Mouse (Mus musculus): ENCODE results near the gene Tas2r121. TPM values are rescaled to one million over a fixed set of nuclear protein-coding genes. Genes with fewer than 3 reads are reported as not detected.

Tas2r121 gene
- polyA plus RNA-seq (2017; shearing (Covaris generic)) = not detected

DNA sequence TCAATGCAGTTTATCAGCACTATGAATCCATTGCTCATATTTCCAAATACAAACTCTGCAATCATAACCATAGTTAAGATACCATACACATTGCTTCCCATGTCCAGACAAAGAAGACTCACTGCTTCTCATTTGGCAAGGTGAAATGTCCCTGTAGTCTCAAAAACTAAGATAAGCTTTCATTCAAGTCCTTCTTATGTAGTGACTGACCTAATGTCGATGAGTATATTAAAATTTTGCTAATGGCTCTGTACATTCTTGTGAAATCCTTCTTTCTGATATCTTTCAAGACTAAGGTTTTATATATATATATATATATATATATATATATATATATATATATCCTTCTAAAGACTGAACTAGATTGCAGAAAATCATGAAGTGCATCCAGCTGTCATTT lies at the start of gene Tas2r121:
TSS of gene Tas2r121 (minus strand) at position 101 of the 400 bp plus-strand sequence.

GRCm38 (mm10) chr6:132737935-132738334 lies 37.1 kb upstream of the Tas2r121 start, which contains the start of gene Tas2r115:
Tas2r115 (minus strand) TSS chr6:132738035.

DNA sequence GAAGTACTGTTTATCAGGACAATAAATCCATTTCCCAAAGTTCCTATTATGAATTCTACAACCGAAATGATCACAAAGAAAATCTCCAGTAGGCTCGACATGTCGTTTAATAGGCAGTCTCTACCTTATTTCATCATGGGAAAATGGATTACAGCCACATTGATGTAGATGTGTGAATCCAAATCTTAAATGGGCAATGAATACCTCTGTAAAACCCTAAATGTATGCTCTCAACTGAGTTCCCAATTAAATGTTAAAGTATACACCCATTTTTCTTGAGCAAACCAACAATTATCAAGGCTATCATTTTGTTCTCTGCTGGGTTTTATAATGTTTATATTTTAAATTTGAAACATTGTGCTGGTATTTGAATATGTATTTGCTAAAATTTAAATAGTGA lies 11.0 kb upstream of the Tas2r121 start, which contains the start of gene Tas2r122:
TSS of gene Tas2r122 (minus strand) at position 101 of the 400 bp plus-strand sequence.

DNA sequence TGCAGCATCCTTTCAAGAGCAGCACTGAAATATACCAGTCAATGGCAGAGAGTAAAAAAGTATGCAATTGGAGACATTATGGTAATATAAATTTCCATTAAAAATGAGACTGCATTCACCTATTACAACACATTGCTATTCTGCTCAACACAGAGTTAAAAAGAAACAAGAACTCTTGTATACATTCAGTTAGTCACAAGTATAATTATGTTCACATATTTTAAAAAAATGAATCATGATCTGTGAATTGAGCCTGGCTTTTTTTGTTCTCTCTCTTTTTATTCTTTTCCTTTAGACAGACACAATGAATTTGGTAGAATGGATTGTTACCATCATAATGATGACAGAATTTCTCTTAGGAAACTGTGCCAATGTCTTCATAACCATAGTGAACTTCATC lies 44.2 kb downstream of the Tas2r121 start, which contains the start of gene Tas2r120:
TSS of gene Tas2r120 (plus strand) at position 301 of the 400 bp plus-strand sequence.

GRCm38 (mm10) chr6:132651426-132651825 lies 49.4 kb downstream of the Tas2r121 start, which contains the start of gene A630073D07Rik:
A630073D07Rik (minus strand) TSS chr6:132651526.

Other genes with a start within 250 kb of the Tas2r121 start
- not detected for gene Prh1, start 131.2 kb downstream of the Tas2r121 start, polyA plus RNA-seq (2017; shearing (Covaris generic))
- not detected for gene Prp2, start 105.1 kb downstream of the Tas2r121 start, polyA plus RNA-seq (2017; shearing (Covaris generic))
- not detected for gene A630073D07Rik, start 49.5 kb downstream of the Tas2r121 start, polyA plus RNA-seq (2017; shearing (Covaris generic))
- not detected for gene Tas2r120, start 44.1 kb downstream of the Tas2r121 start, polyA plus RNA-seq (2017; shearing (Covaris generic))
- gene Tas2r122, start 10.9 kb upstream of the Tas2r121 start, polyA plus RNA-seq (2017; shearing (Covaris generic)) = not detected
- gene Tas2r115, start 37.0 kb upstream of the Tas2r121 start, polyA plus RNA-seq (2017; shearing (Covaris generic)) = not detected
- not detected for gene Tas2r124, start 53.7 kb upstream of the Tas2r121 start, polyA plus RNA-seq (2017; shearing (Covaris generic))
- gene Tas2r102, start 61.1 kb upstream of the Tas2r121 start, polyA plus RNA-seq (2017; shearing (Covaris generic)) = not detected
- not detected for gene Tas2r136, start 77.2 kb upstream of the Tas2r121 start, polyA plus RNA-seq (2017; shearing (Covaris generic))
- gene Tas2r117, start 101.8 kb upstream of the Tas2r121 start, polyA plus RNA-seq (2017; shearing (Covaris generic)) = not detected
- gene Tas2r123, start 146.1 kb upstream of the Tas2r121 start, polyA plus RNA-seq (2017; shearing (Covaris generic)) = not detected
- not detected for gene Tas2r116, start 154.4 kb upstream of the Tas2r121 start, polyA plus RNA-seq (2017; shearing (Covaris generic))
- gene Tas2r110, start 167.0 kb upstream of the Tas2r121 start, polyA plus RNA-seq (2017; shearing (Covaris generic)) = not detected
- not detected for gene Tas2r113, start 192.0 kb upstream of the Tas2r121 start, polyA plus RNA-seq (2017; shearing (Covaris generic))
- not detected for gene Tas2r125, start 208.6 kb upstream of the Tas2r121 start, polyA plus RNA-seq (2017; shearing (Covaris generic))